Mouse (Mus musculus): Measurements from ENCODE around the gene Abca7.
A peak's percentile ranks its signal among the peaks of the same experiment; 100 is the strongest.
"Not testable (repeated sequence)": the region's sequence is repeated elsewhere in the genome, so short reads cannot be mapped to it uniquely, and the experiment has no call there.

Gene Abca7

DNA sequence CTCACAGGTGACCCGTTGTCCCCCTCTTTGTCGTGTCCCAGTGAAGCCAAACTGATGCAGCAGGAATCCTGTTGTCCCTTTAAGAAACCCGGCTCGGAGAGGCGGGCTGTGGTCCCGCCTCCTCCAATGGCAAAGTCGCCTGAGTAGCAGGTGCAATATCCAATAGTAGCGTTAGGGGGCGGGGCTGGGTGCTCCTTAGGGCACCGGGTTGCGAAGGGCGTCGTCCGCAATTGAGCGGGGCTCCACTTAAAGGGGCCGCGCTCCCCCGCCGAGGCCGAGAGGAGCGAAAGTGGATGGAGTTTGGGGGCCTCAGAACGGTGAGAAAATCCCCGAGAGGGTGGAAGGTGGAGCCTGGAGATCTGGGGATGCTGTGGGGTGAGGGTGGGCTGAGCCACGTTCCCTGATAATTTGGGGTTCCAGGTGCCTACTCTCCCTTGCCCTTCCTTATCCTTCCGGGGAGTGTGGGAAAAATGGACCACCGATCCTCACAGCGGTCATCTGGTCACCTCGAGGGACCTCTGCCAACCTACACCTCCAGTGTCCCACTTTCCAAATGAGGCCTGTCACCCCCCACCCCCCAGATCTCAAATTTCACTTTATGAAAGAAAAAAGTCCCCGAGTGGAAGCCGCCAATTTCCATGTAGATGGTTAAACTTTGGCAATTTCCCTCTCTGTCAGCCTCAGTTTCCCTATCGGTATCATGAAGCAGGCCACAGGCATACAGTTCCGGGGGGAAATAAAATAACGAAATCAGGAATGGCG lies at the start of gene Abca7:
Gene Abca7 (plus strand): TSS at position 223 of the 762 bp plus-strand sequence.
- DNase-seq, result peak; percentile 99

DNA sequence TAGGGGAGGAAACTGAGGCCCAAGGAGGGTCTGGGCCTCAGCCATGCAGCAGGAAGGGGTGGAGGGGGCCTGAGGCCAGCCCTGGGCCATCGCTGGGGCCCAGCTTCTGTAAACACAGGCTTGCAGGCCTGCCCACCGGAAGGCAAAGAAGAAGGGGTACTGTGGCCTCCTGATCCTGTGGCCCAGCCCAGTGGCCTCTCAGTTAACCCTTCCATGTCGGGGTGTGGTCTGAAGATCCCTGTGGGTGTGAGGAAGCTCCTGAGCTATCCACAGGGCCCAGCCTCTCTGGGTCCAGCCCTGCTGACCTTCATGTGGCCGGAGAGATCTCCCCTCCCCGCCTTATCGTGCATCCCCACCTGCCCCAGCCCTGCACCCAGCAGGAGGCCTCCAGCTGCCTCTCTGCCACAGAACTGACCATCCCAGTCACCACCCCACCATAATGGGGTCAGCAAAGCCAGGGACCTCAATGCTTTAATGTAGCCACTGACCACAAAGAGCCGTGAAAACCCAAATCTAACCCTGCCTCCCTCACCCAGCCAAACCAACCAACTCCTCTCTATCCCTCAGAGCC lies 49.5 kb upstream of the Abca7 start:
- DNase-seq, result no peak

DNA sequence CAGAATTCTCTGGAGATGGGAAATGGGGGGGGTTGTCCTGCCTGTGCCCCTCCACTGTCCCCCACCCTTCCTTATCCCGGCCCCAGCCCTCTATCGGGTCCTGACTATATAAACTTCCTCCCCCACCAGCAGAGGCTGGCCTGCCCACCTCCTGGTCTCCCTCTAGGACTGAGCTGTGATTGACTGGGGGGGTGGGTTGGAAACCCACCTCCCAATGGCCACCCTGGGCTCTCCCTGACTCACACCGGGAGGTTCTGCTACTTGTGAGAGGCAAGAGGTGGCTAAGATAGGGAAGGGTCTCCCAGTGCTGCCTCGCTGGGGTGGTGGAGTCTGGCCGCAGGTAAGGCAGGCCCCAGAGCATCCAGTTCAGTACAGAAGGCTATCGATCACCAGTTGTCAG lies 48.8 kb upstream of the Abca7 start:
- DNase-seq, result no peak

DNA sequence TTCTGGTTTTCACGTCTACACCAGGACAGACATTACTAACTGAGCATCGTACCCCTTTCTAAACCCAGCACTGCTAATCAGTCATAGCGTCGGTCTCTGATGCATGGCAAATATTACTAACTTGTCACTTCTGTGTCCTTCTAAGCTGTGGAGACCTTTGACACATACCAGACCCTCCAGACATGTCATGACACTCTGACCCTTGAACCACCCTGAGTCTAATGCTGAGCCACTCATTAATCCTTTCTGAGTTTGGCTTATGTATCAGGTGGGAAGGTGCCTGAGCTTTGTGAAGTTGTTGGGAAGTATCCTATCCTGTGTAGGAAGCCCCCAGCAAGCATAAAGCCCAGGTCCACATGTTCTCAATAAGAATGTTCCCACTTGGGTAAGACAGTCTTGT lies 46.4 kb upstream of the Abca7 start:
- no peak for DNase-seq

DNA sequence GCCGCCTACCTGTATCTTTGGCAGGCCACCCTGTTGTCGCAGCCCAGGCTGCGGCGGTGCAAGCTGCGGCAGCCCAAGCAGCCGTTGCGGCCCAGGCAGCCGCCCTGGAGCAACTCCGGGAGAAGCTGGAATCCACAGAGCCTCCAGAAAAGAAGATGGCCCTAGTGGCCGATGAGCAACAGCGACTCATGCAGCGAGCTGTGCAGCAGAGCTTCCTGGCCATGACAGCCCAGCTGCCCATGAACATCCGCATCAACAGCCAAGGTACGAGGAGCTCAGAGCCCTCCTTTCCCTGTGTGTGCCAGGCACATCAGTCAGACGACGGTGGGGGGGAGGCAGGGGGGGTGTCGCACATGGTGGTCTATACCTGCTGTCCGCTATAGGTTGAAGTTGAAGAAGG lies 45.6 kb upstream of the Abca7 start:
- DNase-seq, result no peak

DNA sequence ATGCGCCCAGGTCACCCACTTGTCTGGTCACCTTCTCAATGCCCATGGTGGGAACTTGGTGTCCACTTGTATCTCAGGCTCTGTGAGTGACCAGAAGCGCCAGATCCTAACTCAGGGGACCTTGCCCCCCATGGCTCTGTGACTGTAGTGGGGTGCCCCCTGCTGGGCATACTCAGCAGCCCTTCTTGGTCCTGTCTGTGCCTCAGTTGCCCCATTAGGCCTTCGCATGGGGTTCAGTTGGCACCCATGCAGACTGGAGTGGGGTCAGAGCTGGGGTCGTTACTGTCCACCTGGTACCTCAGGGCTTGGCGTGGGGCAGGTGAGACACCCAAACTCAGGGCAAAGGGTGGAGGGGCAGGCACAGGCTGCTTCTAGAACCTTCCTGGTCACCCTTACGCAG lies 42.3 kb upstream of the Abca7 start:
- peak; percentile 66 for DNase-seq

DNA sequence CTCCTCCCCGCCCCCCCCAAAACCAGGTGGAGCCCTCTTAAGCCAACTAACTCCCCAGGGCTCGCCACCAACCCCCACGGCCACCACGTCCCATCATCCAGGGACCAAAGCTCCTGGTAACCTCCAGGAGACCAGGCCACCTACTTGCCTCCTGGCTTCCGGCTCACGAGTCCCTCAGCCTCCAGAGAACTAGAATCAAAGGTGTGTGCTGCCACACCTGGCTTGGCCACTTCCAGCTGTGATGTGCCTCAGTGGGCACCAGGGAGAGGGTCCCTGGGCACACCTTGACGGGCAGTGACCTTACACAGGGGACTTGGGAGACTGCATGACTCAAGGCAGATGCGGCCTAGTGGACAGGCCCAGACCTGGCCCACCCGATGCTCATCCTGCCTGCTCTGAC lies 40.6 kb upstream of the Abca7 start:
- no peak for DNase-seq

DNA sequence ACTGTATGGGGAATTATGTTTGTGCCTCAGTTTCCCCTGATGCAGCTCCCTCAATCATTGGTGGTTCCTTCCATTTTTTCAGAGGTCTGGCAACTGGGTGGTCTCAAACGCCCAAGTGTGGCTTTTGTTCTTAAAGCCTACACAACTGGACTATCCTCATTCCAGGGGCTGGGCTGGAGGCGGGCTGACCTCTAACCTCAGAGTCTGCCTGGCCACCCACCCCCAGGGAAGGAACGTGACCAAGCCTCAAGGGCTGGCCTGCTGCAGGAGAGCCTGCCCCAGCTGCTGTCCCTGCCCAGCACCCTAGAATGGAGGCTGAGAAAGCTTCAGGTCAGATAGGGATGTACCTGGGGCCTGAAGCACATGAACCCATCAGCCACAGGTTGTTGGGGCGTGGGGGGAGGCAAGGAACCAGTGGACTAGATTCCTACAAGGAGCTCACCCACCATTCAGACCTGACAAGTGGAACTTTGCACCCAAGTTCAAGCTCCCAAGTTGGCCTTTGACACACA lies 39.6 kb upstream of the Abca7 start:
- DNase-seq, result no peak

DNA sequence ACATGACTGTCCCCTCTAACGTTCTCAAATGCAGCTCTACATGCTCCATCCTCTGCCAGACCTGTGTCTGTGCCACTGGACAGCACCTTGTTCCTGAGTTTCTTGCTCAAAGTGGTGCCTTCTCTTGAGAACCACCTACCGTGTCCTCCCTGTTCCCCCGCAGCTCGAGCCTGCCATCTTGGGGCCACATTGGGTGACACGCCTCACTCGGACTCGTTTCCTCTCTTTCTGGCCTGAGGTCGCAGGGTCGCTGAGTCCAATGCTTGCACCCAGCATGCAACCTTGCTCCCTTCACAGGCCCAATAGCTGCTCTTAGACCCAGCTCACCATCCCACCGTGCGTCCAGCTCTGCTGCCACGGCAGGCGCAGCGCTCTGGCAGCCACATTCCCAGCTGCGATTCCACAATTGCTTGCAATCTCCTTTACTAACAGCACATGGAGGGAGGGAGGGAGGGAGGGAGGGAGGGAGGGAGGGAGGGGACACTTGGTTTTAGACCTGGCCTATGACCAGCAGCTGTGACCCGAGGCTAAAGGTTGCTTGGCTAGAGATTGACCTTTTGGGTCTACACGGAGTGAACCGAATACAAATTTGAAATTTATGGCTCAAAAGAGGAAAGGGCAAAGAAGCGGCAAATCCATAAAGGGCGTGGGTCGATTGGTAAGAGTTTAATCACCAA lies 38.0 kb upstream of the Abca7 start:
- DNase-seq, result peak; percentile 89

DNA sequence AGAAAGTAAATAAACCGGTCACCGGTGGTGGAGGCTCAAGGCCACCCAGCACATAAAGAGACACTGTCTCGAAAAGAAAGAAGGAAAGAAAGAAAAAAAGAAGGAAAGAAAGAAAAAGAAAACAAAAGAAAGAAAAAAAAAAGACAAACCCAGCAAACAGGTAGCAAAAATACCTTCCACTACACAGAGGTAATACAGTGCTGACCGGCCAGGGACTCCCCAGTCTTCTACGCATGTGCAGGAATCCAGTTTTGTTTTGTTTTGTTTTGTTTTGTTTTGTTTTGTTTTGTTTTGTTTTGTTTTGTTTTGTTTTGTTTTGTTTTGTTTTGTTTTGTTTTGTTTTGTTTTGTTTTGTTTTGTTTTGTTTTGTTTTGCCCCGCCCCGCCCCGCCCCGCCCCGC lies 36.9 kb upstream of the Abca7 start:
- not testable (repeated sequence) for DNase-seq

DNA sequence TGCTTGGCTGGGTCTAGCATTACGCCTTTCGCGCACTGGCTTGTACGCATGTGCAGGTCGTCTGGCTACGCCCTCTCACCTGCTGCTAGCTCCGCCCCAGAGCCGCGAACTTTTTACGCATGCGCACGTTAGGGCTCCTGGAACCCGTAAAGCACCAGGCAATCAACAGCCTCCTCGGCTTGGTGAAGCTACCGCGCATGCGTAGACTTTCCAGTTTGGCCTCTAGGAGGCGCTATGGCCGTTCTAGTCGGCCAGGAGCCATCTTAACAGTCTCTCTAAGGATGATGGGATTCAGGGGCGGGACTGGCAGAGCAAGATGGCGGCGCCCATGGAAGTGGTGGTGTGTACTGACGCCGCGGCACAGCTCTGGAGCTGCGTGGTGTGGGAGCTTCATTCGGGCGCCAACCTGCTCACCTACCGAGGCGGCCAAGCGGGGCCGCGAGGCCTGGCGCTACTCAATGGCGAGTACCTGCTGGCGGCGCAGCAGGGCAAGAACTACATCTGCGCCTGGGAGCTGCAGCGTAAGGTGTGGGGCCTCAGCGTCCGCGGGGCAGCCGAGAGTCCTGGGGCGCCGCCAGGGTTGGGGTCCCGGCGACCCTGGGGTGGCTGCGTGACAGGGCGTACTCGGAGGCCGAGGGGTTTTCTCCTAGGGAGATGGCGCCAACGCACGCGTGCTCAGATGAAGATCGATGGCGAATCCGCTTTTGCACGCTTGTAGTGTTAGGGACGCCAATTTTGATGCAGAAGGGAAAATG lies 36.3 kb upstream of the Abca7 start, which contains the start of gene Wdr18:
Gene Wdr18 (plus strand): TSS at position 306 of the 755 bp plus-strand sequence.
- peak; percentile 100 for DNase-seq

DNA sequence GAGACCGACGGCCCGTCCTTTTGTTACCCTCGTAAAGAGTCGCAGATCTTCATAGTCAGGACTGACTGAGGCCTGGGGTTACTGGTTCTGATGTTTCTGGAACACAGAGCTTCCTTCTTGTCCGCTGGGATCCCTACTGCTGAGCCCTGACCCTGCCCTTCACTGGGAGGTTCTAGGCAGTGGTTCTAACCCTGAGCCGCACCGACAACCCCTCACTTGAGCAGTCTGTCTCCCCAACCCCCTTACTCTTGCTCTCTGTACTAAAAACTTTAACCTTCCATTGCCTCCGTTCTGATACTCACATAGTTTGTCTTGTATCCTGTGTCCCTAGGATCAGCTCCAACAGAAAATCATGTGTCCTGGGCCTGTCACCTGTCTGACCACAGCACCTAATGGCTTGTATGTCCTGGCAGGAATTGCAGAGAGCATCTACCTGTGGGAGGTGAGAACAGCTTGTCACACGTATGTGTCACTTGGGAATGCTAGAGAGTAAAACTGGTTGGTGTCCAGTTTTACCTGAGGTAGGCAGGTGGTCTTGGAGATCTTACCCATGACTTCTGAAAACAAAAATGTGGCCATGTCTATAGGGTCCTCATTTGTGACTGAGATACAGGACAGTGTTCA lies 35.5 kb upstream of the Abca7 start:
- DNase-seq, result no peak

DNA sequence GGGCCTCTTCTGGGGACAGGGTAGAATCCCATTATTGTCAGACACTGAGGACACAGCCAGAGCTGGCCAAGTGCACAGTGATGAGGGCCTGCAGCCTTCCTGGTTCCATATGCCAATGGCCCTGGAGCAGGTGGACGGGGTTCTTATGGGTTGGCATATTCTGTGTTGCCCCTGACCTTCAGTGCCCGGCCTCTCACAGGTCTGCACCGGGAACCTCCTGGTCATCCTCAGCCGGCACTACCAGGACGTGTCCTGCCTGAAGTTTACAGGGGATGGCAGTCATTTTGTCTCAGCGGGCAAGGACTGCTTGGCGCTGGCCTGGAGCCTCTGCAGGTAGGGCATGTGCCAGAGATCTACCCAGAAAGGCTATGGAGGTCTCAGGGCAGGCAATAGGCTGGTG lies 31.6 kb upstream of the Abca7 start:
- DNase-seq, result no peak

DNA sequence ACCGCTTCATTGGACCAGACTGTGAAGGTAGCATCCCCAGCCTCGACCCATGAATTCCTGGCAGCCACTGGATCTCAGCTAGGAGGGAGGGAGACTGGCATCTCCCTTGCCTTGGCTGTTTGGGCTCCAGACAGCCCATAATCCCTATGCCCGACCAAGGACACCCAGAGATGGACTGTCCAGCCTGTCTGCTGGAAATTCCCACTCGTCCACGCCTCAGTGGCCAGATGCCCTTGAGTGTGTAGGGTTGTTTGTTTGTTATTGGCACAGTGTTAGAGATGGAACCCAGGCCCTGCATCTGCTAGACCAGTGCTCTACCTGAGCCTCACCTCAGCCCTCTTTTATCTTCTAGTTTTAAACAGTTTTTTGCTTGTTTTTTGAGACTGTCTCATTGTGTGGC lies 31.0 kb upstream of the Abca7 start:
- DNase-seq, result no peak

DNA sequence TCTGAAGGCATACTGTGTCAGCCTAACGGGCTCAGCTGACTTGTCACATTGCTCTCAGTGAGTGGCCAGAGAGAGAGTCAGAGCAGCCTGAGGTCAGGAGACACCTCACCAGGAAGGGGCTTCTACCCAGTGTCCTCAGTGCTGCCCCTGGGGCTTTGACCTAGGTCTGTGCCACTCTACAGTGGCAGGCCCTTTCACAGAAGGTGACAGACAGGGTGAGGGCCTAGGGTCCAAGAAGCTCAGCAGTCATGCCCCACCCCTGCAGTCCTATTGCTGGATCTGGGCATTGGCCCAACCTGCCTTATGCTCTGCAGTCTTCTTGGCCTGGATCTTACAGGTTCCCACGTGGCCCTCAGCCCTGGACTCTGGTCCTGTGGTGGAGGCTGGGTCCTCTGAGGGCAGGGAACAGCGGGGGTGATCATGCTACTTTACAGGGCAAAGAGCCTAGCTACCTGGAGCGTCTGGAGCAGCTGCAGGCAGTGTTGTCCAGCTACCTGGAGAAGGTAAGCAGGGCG lies 29.4 kb upstream of the Abca7 start:
- DNase-seq, result no peak

DNA sequence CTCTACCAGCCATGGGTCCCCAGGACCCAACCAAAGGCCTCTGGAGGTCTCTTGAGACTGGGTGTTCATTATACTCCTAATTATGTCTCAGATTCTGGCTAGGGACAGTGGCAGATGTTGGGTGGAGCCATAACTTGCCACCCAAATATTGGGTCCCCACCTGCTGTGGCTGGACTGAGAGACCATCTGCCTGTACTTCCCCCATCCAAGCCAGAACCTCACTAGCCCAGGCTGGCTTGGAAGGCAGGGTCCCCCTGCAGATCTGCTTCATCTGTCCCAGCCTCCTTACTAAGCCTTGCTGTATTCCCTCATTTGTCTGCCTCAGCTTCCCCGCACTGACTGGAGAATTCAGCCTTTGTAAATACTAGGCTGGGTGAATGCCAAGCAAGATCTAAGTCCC lies 28.1 kb upstream of the Abca7 start:
- no peak for DNase-seq

DNA sequence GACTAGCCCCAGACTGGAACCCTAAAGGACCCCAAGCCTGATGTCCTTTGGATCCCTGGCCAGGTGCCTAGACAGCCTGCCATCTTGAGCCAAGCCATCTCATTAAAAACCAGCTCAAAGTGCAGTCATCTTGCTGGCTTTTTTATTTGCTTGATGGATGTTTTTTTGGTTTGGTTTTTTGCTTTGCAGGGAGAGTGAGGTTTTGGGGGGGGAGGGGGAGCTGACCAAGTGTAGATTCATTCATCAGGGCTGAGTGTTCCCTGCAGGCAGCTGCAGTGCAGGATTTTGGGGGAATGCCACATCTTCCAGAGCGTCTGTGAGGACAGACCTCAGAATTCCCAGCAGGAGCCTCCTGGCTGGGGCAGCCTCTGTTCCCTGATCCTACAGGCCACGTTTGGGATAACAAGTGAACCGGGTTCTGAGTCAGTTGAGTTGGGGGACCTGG lies 27.1 kb upstream of the Abca7 start:
- DNase-seq, result no peak

DNA sequence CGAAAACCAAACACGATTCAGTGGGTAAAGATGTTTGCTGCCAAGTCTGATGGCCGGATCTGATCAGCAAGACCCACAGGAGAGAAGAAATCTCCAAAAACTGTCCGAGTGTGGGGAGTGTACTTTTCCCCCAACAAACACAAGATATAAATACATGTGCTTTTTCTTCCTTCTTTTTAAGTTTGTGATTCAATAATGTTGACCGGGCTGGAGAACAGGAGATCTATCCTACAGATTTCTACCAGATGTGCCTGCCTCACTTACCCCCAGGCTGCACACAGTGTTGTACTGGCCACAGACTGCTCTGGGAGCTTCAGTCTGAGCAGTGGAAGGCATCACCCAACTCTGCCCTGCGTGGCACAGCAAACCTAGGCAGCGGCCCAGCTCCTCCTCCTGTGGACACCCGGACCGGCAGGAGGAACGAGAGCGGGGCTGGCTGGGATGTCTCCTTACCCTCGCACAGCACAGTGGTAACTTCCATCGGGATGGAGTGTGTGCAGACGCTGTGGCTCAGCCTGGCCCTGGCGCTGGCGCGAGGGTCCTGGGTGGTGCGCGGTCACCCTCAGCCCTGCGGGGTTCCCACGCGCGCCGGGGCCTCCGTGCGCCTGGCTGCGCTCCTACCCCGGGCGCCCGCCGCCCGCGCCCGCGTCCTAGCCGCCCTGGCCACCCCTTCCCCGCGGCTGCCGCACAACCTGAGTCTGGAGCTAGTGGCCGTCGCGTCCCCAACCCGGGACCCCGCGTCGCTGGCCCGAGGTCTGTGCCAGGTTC lies 25.7 kb upstream of the Abca7 start, which contains the start of gene Grin3b:
Gene Grin3b (plus strand): TSS at position 301 of the 768 bp plus-strand sequence.
- no peak for DNase-seq

DNA sequence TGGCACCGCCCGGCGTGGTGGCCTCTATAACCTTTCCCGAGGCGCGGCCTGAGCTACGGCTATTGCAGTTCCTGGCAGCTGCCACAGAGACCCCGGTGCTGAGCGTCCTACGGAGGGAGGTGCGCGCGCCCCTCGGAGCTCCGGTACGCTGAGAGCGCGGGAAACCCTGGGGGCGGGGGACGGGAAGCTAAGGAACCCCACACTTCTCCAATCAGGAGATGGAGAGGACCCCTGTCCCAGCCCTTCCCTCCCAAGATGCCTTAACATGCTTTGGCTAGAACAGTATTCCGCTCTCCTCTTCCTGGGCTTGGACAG lies 25.2 kb upstream of the Abca7 start:
- DNase-seq, result no peak

DNA sequence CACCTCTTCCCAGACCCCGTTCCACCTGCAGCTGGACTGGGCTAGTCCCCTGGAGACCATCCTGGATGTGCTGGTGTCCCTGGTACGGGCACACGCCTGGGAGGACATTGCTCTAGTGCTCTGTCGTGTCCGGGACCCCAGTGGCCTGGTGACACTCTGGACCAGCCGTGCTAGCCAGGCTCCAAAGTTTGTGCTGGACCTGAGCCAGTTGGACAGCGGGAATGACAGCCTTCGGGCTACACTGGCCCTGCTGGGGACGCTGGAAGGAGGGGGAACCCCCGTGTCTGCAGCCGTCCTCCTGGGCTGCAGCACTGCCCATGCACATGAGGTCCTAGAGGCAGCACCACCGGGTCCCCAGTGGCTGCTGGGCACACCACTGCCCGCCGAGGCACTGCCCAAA lies 23.5 kb upstream of the Abca7 start:
- DNase-seq, result no peak

DNA sequence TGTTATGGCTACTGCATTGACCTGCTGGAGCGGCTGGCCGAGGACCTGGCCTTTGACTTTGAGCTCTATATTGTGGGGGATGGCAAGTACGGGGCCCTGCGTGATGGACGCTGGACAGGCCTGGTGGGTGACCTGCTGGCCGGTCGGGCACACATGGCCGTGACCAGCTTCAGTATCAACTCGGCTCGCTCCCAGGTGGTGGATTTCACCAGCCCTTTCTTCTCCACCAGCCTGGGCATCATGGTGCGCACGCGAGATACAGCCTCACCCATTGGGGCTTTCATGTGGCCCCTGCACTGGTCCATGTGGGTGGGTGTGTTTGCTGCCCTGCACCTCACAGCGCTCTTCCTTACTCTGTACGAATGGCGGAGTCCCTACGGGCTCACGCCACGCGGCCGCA lies 22.2 kb upstream of the Abca7 start:
- no peak for DNase-seq

DNA sequence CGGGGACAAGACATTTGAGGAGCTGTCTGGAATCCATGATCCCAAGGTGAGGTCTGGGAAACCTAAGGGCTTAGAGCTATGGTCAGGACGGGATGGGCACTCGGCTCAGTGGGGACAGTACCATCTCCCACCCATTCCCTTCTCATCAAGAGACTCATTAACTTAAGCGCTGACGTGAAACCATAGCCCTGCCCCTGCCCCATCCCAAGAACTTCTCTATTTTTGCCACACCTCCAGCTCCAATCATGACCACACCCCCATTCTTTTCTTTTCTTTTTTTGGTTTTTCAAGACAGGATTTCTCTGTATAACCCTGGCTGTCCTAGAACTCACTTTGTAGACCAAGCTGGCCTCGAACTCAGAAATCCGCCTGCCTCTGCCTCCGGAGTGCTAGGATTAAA lies 21.6 kb upstream of the Abca7 start:
- no peak for DNase-seq
